Mouse (Mus musculus) regulatory T cell (primary cell): ENCODE measurements around the gene Hspa2.

Source experiments
- in situ Hi-C: fragments of 300-600 bp; cut with MboI, MseI; formaldehyde crosslinking; loops from one replicate; pipeline ENCODE4 v1.15.1; 2025; ENCODE audit warnings: high pct_unique_total_duplicates

Gene Hspa2

DNA sequence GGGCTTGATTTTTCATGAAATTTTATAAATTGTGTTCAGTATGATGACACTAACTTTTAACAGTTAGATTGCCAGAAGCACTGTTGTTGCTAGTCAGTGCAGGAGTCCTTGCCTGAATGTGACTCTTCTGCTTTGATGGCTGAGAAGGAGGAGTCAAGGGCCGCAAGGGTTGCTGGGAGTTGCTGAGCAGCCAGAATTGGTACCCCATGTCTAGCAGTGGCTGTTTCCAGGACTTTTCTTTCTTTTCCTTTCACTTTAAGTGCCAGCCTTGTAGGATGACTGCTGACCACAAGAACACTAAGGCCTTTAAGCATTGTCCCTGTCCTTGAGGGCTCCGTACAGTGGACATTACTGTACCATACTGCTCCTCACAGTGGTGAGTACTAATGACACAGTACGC is 26.2 kb upstream of the Hspa2 start:
- in situ Hi-C loops, result no loop called here

DNA sequence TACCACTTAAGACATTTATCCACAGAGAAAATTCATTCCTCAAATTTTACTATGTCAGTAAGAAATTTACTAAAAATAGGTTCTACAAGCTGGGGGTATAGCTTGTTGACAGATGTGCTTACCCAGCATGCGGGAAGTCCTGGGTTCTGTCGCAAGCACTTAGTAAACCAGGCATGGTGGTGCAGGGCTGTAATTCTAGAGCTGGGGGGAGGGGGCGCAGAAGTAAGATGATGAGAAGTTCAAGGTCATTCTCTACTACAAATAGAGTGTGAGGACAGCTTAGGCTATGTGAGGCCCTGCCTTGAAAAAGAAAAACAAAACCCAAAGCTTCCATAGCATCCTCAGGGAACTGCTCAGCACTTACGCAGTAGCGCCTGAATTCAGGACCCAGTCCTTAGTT is 25.4 kb upstream of the Hspa2 start:
- in situ Hi-C loops, result no loop called here

DNA sequence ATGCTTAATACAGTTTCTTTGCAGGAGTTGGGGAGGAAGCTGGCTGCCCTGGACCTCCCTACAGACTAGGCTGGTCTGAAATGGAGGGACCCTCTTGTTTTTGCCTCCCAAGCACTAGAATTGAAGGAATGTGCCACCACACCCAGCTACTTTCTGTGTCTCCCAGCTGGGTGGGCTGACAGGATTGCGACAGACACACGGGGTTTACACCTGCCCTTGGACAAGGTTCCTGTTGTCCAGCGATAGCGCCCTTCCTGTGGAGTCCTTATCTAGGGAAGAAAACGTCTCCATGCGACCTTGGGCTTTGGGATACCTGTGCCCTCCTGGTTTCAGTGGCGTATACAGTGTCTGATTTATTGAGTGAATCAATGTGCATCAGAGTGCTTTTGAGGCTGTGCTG is 23.8 kb upstream of the Hspa2 start:
- in situ Hi-C loops, result no loop called here

DNA sequence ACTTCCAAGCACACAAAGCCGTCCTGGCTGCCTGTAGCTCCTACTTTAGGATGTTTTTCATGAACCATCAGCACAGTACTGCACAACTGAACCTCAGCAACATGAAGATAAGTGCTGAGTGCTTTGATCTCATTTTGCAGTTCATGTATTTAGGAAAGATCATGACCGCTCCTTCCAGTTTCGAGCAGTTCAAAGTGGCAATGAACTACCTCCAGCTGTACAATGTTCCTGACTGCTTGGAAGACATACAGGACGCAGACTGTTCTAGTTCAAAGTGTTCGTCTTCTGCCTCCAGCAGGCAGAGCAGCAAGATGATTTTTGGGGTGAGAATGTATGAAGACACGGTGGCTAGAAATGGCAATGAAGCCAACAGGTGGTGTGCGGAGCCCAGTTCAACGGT is 18.6 kb upstream of the Hspa2 start:
- in situ Hi-C loops, result no loop called here

DNA sequence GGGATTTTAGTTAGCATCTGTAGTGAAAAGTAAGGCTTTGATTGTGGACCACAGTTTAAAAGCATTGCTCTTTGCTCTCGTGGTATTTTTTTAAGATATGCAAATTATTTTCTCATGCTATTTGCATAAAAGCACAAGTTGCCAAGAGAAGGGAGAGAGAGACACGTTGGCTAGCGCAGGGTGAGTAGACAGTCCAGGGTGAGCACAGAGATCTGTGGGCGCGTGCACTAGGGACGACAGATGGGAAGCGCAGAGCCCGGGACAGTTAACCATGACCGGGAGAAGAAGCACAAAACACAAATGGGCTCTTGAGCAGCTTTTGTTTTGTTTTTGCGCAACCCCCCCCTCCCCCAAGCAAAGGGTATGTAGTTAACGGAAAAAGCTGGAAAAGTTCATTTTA is 15.2 kb upstream of the Hspa2 start:
- in situ Hi-C loops, result no loop called here

DNA sequence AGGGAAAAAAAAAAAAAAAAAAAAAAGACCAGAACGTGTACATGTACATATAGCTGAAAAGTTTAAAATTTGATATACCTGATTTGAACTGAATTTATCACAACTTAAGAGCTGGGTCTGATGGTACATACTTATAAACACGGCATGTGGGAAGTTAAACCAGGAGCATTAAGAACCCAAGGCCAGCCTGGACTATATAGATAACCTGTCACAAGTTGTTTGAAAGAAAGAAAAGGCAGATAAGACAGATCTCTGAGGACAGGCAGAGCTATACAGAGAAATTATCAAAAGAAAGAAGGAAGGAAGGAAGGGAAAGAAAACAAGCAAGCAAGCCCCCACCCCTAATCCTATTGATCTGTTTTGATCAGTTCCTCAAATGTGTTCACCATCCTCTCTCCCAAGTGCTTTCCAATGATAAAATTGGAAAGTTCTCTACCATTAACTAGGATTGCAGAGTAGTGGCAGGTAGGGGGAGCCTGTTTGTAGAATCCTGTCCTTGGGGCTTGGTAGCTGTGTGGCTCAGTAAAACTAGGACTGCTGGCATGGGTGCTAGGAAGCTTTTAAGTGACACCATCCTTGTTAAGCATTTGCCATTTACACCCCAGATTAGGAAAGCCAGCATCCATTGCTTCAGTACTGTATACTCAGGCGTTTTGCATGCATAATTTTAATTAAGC is 12.2 kb upstream of the Hspa2 start:
- in situ Hi-C loops, result no loop called here

DNA sequence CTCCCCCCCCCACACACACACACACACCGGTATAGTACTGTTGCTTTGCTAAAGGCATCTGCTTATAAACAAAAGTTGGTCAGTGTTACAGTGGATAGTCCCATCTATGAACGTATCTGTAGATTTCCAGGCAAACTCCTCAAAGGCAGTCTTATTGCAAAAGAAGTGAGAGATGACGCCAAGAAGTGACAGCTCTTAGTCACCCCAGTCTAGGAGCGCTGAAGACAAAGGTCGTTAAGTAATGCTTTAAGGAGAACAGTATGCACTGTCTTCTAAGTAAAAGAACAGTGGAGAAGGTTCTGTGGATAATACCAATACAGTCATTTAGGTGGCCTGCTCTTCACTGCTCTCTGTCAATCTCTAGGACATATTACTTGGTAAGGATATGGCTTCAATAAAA is 11.0 kb upstream of the Hspa2 start:
- in situ Hi-C loops, result no loop called here

DNA sequence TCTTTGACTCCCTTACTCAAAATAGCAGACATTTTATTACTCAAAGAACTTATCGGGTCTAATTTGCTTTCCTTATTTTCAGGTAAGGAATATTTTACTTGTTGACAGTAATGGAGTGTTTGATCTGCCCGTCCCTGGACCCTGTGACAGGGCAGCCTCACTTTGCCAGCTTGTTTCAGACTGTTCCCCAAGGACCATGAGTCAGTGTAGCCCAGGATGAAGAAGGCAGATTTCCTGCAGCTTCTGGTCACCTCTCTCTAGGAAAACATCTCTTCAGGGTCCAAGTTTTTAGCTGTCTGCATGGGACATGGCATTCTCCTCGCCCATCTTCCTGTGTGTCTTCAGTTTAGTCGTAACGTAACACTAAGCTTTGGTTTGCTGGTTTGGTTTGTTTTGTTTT is 6.7 kb upstream of the Hspa2 start:
- in situ Hi-C loops, result loop anchor here (5.0 kb wide), 1 partner anchor 55 kb away; no protein-coding TSS in a partner anchor

DNA sequence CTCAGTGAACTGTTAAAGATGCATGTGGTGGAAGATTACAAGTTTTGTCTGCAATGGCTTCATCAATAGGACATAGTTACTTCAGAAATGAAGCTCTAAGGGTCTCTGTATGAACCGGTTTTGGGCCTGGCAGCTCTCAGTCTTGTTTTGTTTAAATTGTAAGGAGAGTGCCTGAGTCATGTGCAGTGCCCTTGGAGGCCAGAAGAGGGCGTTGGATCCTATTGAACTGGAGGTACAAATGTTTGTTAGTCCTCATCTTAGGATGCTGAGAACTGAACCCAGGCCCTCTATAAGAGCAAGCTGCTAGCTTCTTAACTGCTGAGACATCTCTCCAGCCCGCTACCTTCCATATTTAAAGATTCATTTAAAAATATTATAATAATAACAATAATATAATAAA is 2.3 kb upstream of the Hspa2 start:
- in situ Hi-C loops, result no loop called here

DNA sequence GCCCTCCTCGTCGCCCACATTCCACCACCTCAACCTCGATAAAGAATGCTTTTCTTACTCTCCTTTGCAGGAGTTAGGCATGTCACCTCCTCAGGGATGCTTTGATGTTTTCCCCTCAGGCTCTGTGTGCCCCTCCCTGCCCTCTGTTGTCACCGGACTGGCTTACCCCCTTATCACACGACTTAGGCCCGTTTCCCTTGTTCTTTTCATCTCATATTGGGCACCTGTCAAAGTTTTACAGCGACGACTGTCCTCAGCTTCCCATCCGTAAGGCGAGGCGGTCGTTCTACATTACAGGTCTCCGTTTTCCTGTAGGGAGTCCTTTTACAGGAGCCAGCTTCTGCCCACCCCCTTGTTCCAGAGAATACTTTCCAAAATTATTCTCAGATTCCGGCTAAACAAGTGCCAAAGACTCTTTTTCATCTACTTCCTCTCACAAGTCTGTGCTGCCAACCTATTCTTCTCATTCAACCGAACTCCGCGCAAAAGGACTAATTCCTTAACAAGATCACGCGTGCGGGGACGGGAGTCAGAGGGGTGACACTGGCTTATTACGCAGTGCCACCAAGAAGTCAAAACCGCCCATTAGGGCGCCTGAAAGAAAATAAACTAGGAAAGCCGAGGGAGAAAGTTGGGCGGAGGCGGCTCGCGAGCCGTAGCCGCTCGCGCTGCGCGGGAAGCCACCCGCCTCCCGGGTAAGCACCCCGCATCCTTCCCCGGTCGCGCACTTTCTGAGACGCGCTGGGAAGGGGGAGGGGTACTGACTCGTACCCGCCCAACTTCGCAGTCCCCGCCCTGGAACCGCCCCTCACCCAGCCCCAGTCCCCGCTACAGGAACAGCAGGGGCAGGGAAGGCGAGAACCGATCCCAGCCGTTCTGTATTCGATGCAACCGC is 738 bp upstream of the Hspa2 start:
- in situ Hi-C loops, result no loop called here

DNA sequence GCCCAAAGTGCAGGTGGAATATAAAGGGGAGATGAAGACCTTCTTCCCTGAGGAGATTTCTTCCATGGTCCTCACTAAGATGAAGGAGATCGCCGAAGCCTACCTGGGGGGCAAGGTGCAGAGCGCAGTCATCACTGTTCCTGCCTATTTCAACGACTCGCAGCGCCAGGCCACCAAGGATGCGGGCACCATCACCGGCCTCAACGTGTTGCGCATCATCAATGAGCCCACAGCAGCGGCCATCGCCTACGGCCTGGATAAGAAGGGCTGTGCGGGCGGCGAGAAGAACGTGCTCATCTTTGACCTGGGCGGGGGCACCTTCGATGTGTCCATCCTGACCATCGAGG is 833 bp downstream of the Hspa2 start:
- in situ Hi-C loops, result no loop called here

DNA sequence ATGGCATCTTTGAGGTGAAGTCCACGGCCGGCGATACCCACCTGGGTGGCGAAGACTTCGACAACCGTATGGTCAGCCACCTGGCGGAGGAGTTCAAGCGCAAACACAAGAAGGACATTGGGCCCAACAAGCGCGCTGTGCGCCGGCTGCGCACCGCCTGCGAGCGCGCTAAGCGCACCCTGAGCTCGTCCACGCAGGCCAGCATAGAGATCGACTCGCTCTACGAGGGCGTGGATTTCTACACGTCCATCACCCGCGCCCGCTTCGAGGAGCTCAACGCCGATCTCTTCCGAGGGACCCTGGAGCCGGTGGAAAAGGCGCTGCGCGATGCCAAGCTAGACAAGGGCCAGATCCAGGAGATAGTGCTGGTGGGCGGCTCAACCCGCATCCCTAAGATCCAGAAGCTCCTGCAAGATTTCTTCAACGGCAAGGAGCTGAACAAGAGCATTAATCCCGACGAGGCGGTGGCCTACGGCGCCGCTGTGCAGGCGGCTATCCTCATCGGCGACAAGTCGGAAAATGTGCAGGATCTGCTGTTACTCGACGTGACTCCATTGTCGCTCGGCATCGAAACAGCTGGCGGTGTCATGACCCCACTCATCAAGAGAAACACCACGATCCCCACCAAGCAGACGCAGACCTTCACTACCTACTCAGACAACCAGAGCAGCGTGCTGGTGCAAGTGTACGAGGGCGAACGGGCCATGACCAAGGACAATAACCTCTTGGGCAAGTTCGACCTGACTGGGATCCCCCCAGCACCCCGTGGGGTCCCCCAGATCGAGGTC is 1.4 kb downstream of the Hspa2 start:
- in situ Hi-C loops, result no loop called here

DNA sequence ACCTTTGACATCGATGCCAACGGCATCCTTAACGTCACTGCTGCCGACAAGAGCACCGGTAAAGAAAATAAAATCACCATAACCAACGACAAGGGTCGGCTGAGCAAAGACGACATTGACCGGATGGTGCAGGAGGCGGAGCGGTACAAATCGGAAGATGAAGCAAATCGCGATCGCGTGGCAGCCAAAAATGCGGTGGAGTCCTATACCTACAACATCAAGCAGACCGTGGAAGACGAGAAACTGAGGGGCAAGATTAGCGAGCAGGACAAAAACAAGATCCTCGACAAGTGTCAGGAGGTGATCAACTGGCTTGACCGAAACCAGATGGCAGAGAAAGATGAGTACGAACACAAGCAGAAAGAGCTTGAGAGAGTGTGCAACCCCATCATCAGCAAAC is 2.0 kb downstream of the Hspa2 start:
- in situ Hi-C loops, result no loop called here

DNA sequence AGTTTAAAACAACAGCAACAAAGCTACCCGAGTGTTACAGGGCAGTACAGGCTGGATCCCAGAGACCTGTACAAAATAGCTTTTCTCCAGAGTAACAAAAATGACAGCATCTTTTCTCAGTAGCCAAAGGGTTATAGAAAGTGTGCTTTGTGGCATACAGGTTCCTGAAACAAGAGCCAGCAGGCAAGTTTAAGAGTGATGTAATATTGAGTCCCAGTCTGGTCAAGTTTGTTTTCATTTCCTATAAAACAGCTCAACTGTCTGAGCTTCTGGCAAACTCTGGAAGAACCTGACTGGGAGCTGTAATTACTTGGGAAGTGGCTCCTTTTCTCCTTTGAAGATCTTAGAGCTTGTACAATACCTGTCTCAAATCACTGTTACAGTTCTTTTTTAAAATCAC is 3.2 kb downstream of the Hspa2 start:
- in situ Hi-C loops, result no loop called here

DNA sequence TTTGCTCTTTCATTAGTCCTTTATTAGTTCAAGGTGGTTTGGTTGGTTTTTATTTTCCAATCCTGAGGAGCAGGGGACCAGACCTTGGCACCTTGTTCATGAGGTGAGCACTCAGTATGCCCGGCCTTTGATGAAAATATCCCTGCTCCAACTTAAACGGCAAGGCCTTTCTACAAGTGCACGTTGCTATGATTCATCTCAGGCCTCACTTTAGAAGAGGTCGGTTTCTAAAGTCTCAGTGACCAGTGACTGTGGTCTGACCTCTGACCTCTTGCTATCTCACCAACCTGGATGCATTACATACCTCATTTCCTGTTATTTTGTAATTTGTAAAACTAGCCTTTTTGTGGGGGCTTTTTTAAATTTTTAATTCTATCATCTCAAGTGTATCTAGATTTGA is 5.2 kb downstream of the Hspa2 start:
- in situ Hi-C loops, result no loop called here

DNA sequence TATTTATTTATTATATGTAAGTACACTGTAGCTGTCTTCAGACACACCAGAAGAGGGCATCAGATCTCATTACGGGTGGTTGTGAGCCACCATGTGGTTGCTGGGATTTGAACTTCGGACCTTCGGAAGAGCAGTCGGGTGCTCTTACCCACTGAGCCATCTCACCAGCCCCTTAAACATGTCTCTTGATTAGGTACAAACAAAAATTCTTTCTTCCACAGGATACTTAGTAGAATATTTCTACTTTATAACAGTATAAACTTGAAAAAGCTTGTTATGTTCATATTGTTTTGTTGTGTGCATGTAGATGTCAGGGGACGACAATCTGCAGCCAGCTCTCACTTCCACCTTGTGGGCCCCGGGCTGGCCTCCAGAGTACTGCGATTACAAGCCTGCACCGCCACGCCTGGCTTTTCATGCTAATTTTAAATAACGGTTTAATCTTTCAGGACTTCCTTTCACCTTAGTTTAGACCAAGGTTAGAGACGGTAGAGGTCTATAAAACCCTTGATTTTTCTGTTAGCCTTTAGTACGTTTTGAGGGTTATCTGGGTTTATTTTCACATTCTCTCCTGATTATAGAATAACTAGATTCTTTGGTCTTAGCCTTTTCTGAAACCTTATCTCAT is 11.5 kb downstream of the Hspa2 start:
- in situ Hi-C loops, result no loop called here

DNA sequence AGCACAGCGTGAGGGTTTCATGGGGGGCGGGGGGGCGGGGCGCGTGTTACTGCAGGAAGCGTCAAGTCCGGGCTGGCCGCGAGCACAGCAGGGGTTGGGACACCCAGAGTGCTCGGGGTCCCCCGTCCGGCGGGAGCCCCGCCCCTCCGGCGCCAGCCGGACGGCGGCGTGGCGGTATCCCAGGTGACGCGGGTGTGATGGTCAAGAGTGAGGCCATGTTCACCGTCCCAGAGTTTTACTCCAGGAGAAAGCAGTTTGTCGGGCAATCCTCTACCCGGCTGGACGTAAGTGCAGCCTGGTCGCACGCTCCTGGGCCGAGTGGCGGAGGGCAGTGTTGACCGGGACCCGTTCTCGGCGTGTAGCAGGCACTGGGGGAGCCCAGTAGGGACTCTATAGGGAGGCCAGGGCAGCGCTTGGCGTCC is 13.5 kb downstream of the Hspa2 start, which contains the start of gene Ppp1r36:
Gene Ppp1r36 (plus strand): TSS at position 106 of the 422 bp plus-strand sequence.
- in situ Hi-C loops, result no loop called here

DNA sequence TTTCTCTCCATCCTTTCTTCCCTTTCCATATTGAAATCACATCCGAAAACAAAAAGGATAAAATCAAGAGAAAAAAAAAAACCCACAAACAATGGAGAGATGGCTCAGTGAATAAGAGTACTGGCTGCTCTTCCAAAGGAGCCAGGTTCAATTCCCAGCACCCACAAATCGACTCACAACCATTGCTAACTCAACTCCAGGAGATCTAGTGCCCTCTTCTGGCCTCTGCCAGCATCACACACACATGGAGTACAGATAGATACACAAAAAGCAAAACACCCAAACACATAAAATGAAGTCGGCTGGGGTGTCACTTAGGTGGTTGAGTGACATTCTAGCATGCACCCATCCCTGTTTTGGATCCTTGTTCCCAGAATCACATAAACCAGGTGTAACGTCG is 14.4 kb downstream of the Hspa2 start:
- in situ Hi-C loops, result no loop called here

DNA sequence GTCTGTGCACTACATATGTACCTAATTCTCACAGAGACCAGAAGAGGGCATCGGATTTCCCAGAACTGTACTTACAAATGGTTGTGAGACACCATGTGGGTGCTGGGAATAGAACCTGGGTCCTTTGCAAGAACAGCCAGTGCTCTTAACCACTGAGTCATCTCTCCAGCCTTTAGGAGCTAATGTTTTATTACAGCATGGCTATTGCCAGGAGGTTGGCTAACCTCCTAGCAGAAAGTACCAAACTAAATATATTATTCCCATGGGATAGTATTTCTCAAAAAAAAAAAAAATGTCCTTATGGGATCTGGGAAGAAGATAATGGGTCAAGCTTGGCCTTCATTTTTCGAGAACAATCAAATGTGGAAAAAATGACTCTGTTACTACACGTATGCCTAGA is 21.3 kb downstream of the Hspa2 start:
- in situ Hi-C loops, result no loop called here

DNA sequence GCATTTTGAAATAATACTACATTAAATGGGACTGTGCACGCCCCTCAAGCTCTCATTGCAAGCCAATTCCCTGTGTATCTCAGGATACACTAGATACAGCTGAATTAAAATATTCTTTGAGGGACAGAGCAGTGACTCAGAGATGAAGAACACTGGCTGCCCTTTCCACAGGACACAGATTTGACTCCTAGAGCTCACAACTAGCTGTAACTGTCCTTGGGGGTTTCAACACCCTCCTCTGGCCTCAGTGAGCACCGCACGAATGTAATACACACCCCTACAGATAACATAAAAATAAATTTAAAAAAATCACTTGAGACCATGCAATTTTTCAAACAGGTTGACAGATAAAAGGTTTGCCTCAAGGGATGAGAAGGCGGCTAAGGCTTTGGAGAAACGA is 23.6 kb downstream of the Hspa2 start:
- in situ Hi-C loops, result no loop called here

DNA sequence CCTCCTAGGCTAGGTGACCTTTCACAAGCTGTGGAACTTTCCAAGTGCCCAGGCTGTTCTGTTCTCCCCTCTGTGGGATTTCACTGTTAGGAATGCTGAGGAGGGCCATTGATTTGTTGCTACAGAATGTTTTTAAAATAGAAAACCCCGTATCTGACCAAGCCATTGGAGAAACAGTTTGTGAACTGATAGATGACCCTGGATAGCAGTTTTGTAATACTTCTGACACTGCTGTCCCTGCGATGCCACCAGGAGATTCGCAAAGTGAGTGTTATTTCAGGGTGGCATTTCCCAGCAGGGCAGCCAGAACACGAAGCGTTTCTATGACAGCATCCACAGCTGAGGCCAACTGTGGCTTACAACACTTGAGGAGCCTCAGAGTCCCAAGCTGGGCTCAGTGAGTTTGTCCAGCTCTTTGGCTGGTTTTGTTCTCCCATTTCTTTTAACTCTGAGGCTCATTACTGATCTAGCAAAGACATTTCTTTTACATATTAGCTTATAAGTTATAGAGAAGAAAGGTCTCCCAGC is 27.0 kb downstream of the Hspa2 start:
- in situ Hi-C loops, result no loop called here

DNA sequence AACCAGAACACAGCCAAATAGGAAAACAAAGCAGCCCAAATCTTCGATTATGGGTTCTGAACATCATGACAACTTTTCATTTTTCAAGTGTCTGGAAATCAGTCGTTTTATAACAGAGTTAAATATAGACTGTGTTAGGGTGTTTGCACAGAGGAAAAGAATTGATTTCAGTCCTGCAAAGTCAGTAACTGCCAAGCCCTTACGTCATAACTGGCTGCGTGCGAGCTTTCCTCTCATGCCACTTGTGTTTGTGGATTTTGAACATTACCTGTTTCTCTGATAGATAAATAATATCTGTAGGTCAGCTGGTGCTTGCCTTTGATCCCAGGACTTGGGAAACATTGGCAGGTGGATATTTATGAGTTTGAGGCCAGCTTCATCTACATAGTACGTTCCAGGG is 27.5 kb downstream of the Hspa2 start:
- in situ Hi-C loops, result no loop called here
